Mouse (Mus musculus): Measurements from ENCODE around the gene Bmp10.
"Not testable (repeated sequence)": the region's sequence is repeated elsewhere in the genome, so short reads cannot be mapped to it uniquely, and the experiment has no call there.

Bmp10 gene

GRCm38 (mm10) chr6:87447217-87447616, 18.4 kb downstream of the Bmp10 start:
- no peak for DNase-seq (ENCODE audit: low spot score in 2 of 2)

GRCm38 (mm10) chr6:87449534-87449933, 20.7 kb downstream of the Bmp10 start:
- no peak for DNase-seq (ENCODE audit: low spot score in 2 of 2)

- DNase-seq (ENCODE audit: low spot score in 2 of 2): no peak
Observed at GRCm38 (mm10) chr6:87451016-87451415, 22.2 kb downstream of the Bmp10 start.

- DNase-seq (ENCODE audit: low spot score in 2 of 2): no peak
Observed at GRCm38 (mm10) chr6:87451771-87452170, 23.0 kb downstream of the Bmp10 start.

GRCm38 (mm10) chr6:87455507-87455906, 26.7 kb downstream of the Bmp10 start:
- DNase-seq (ENCODE audit: low spot score in 2 of 2): no peak

GRCm38 (mm10) chr6:87466221-87466620, 37.4 kb downstream of the Bmp10 start:
- DNase-seq (ENCODE audit: low spot score in 2 of 2): peak in 1 of 2 experiments; percentile 66

- no peak for DNase-seq (ENCODE audit: low spot score in 2 of 2)
Observed at GRCm38 (mm10) chr6:87467373-87467772, 38.6 kb downstream of the Bmp10 start.

GRCm38 (mm10) chr6:87468372-87468771, 39.6 kb downstream of the Bmp10 start:
- DNase-seq (ENCODE audit: low spot score in 2 of 2): no peak

- DNase-seq (ENCODE audit: low spot score in 2 of 2): not testable (repeated sequence)
Observed at GRCm38 (mm10) chr6:87470098-87470497, 41.3 kb downstream of the Bmp10 start.

- no peak for DNase-seq (ENCODE audit: low spot score in 2 of 2)
Observed at GRCm38 (mm10) chr6:87475223-87475622, 46.4 kb downstream of the Bmp10 start.

GRCm38 (mm10) chr6:87478847-87479246, 50.1 kb downstream of the Bmp10 start:
- DNase-seq (ENCODE audit: low spot score in 2 of 2): no peak

GRCm38 (mm10) chr6:87479291-87479999, 50.7 kb downstream of the Bmp10 start:
- no peak for DNase-seq (ENCODE audit: low spot score in 2 of 2)

GRCm38 (mm10) chr6:87483224-87483899, 54.6 kb downstream of the Bmp10 start:
- no peak for DNase-seq (ENCODE audit: low spot score in 2 of 2)

- DNase-seq (ENCODE audit: low spot score in 2 of 2): no peak
Observed at GRCm38 (mm10) chr6:87483900-87484289, 55.1 kb downstream of the Bmp10 start.

- no peak for DNase-seq (ENCODE audit: low spot score in 2 of 2)
Observed at GRCm38 (mm10) chr6:87484806-87485205, 56.0 kb downstream of the Bmp10 start.

Measured in cerebellum, postnatal 4 days (tissue).